Mouse (Mus musculus): ENCODE measurements around the gene Ormdl3.
A peak's percentile ranks its signal among the peaks of the same experiment; 100 is the strongest.

GRCm38 (mm10) chr11:98586892-98587563 is at the start of gene Ormdl3:
- peak; percentile 99 for TF ChIP-seq KAT2A (IDR thresholded peaks at IDR 0.05; ENCODE audit: insufficient replicate concordance, low read length)
- peak; percentile 94; the same call in 1 of the 2 replicates for TF ChIP-seq GABPA (IDR thresholded peaks at IDR 0.05; ENCODE audit: insufficient replicate concordance, low read depth, low read length)
- TF ChIP-seq ZKSCAN1 (IDR thresholded peaks at IDR 0.05; ENCODE audit: borderline replicate concordance, low read depth, low read length): no peak; the same call in 1 of the 2 replicates
- TF ChIP-seq RCOR1 (conservative IDR thresholded peaks at IDR 0.05; ENCODE audit: low read depth, low read length): peak; percentile 45; the same call in 1 of the 2 replicates
- no peak; the same call in 1 of the 2 replicates for TF ChIP-seq USF2 (conservative IDR thresholded peaks at IDR 0.05; ENCODE audit: low read depth, low read length)
- TF ChIP-seq CTCF (conservative IDR thresholded peaks at IDR 0.05 in 1 of 2, IDR thresholded peaks at IDR 0.05 in 1 of 2; ENCODE audit: low read depth in 2 of 2, low read length in 2 of 2): no peak
- peak; percentile 87 for TF ChIP-seq TCF12 (IDR thresholded peaks at IDR 0.05; ENCODE audit: low read depth, low read length)
- TF ChIP-seq ZNF384 (IDR thresholded peaks at IDR 0.05; ENCODE audit: low read depth, low read length): no peak
- TF ChIP-seq POLR2AphosphoS2 (IDR thresholded peaks at IDR 0.05; ENCODE audit: low read depth, low read length): peak; percentile 74; the same call in 1 of the 2 replicates
- peak; percentile 100 for TF ChIP-seq HCFC1 (IDR thresholded peaks at IDR 0.05; ENCODE audit: low read depth, low read length)
- TF ChIP-seq E2F4 (IDR thresholded peaks at IDR 0.05; ENCODE audit: insufficient replicate concordance, low read depth, low read length): no peak
- peak; percentile 88 for TF ChIP-seq POLR2A (IDR thresholded peaks at IDR 0.05; ENCODE audit: low read depth, low read length)
